Mouse (Mus musculus) small intestine, adult 2 months (tissue): ENCODE data around the gene Rhbg. TPM values are rescaled to one million over a fixed set of nuclear protein-coding genes. Genes with fewer than 3 reads are reported as not detected.

Source experiments
- H3K27ac ChIP-seq: fragments of 200-500 bp; 2 replicates; pipeline ENCODE4 v1.5.1; 2012; ENCODE audit warnings: low read depth, low read length, control low read depth, inconsistent platforms; ENCODE audit not compliant: insufficient read depth
- H3K27me3 ChIP-seq: fragments of 200-500 bp; 2 replicates; pipeline ENCODE4 v1.6.1; 2012; ENCODE audit warnings: mild to moderate bottlenecking, moderate library complexity, low read length, inconsistent platforms; ENCODE audit not compliant: control insufficient read depth, insufficient read depth
- H3K36me3 ChIP-seq: fragments of 200-500 bp; 2 replicates; pipeline ENCODE4 v1.6.1; 2012; ENCODE audit warnings: mild to moderate bottlenecking, low read length, control low read depth, inconsistent platforms; ENCODE audit not compliant: control insufficient read depth, insufficient read depth
- H3K4me1 ChIP-seq: fragments of 200-500 bp; 2 replicates; pipeline ENCODE4 v1.6.1; 2012; ENCODE audit warnings: low read length, inconsistent platforms, mixed read lengths; ENCODE audit not compliant: control insufficient read depth, insufficient read depth, insufficient read length
- H3K4me3 ChIP-seq: fragments of 200-500 bp; 2 replicates; pipeline ENCODE4 v1.5.1; 2012; ENCODE audit warnings: low read depth, mild to moderate bottlenecking, control low read depth, inconsistent platforms, low read length, moderate library complexity
- CTCF ChIP-seq: fragments of 200-500 bp; IDR thresholded peaks from 2 replicates; pipeline ENCODE4 v1.5.1; 2012; ENCODE audit warnings: low read depth, mild to moderate bottlenecking, control low read depth, inconsistent platforms, low read length, moderate library complexity, mixed read lengths; ENCODE audit not compliant: insufficient replicate concordance, insufficient read length; ENCODE audit errors: extremely low read depth
- POLR2A ChIP-seq: fragments of 200-500 bp; IDR thresholded peaks from 2 replicates; pipeline ENCODE4 v1.6.1; 2012; ENCODE audit warnings: low read depth, mild to moderate bottlenecking, control low read depth, inconsistent platforms, low read length, moderate library complexity
- WGBS: fragments of 180-500 bp; shearing (Covaris S2); methylation state at CpG from one replicate; pipeline ENCODE4 v1.1.7; 2018; 5-methylcytosine and 5-hydroxymethylcytosine counted together
- polyA plus RNA-seq: library from polyadenylated mRNA; depleted of rRNA; stranded (reverse); fragments of >200 nt; gene quantifications from 2 replicates; pipeline ENCODE4 v1.2.3, GENCODE M21; 2012

Rhbg gene
- polyA plus RNA-seq, 1 experiment, result 40.3 TPM

- H3K4me3 ChIP-seq, result no peak overlapping the region
- no peaks in the 10 kb centered on the region for H3K36me3 ChIP-seq
- H3K27ac ChIP-seq, result no peak overlapping the region
- 84% methylated on average over 11 of the region's 11 CpGs for WGBS
- TF ChIP-seq POLR2A, result no peak
- TF ChIP-seq CTCF, result no peak
- no peaks in the 10 kb centered on the region for H3K4me1 ChIP-seq
- H3K27me3 ChIP-seq, result no peaks in the 10 kb centered on the region; the same call in 1 of the 2 replicates
Observed at GRCm38 (mm10) chr3:88248406-88248805, 6.1 kb downstream of the Rhbg start.

DNA sequence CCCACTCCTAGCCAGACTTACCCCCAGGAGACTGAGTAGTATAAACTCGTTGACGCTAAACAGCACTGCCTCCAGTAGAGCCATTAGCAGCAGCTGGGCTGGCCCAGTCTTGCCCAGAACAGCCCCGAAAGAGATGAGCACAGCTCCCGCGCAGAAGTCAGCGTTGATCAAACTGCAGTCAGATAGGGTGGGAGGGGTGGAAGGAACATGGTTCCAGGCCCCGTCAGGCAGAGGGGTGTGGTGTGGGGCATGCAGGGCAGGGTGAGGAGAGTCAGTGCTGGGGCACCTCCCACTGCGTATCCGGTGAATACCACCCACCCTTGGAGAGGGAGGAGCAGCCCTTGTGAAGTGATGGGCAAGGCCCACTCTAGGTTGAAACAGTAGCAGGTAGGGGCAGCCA, 6.8 kb downstream of the Rhbg start:
- H3K36me3 ChIP-seq, result no peaks in the 10 kb centered on the region
- no peak overlapping the region for H3K4me3 ChIP-seq
- TF ChIP-seq POLR2A (no peak), CTCF (no peak)
- no peaks in the 10 kb centered on the region; the same call in 1 of the 2 replicates for H3K27me3 ChIP-seq
- 52% methylated on average over 9 of the region's 9 CpGs for WGBS
- no peaks in the 10 kb centered on the region for H3K4me1 ChIP-seq
- H3K27ac ChIP-seq, result no peak overlapping the region

DNA sequence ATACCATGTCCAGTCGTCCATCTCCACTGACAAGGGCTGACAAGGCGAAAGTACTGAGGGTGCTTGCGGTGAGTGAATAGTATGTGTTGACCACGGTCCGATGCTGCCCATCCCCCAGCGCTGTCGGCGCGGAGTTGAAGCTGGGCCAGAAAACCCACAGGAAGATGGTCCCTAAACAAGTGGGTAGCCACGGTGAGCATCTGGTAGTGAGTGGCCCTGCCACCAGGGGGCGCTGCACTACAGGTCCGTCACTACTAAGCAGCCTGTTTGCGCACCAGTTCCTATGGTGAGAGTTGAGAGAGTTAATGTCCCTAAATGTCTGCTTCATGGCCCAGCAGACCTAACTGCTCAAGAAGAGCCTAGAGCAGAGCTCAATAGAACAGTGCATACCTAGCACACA, 8.7 kb downstream of the Rhbg start:
- no peak for TF ChIP-seq POLR2A
- TF ChIP-seq CTCF, result peak; percentile 86
- 20% methylated on average over 13 of the region's 13 CpGs for WGBS
- Histone ChIP-seq H3K4me1 (no peaks in the 10 kb centered on the region), H3K36me3 (no peaks in the 10 kb centered on the region), H3K27me3 (peaks cover 16% of the 10 kb centered on the region), H3K4me3 (no peak overlapping the region), H3K27ac (no peak overlapping the region)

DNA sequence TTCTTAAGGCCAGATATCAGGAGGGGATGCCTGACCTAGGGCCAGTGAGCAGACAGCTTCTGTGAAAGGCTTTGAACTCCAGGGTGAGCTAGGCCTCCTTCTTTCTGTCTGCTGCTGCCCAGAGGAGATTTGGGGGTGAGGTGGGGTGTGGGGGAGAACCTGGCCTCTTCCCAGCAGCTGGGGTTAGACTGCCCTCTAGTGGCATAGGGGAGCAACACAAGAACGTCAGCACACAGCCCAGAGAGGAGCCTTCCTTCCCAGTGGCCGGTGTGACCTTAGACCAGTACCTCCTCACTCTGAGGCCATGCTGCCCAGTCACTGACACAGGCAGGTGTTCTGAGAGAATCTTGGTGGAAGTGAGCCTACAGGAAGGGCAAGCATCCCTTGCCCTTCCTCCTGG, 10.4 kb downstream of the Rhbg start:
- TF ChIP-seq CTCF, result peak; percentile 79
- TF ChIP-seq POLR2A, result no peak
- WGBS, result 0% methylated on average over 2 of the region's 2 CpGs
- Histone ChIP-seq H3K4me3 (no peak overlapping the region), H3K27ac (no peak overlapping the region), H3K36me3 (no peaks in the 10 kb centered on the region), H3K27me3 (peaks cover 27% of the 10 kb centered on the region), H3K4me1 (no peaks in the 10 kb centered on the region)

- no peak for TF ChIP-seq POLR2A
- TF ChIP-seq CTCF, result peak; percentile 83
- Histone ChIP-seq H3K4me3 (no peak overlapping the region), H3K36me3 (no peaks in the 10 kb centered on the region), H3K4me1 (no peaks in the 10 kb centered on the region), H3K27me3 (peaks cover 30% of the 10 kb centered on the region), H3K27ac (no peak overlapping the region)
- WGBS, result 2% methylated on average over 13 of the region's 13 CpGs
Observed at GRCm38 (mm10) chr3:88242531-88242930, 12.0 kb downstream of the Rhbg start.

- 8% methylated on average over 41 of the region's 48 CpGs for WGBS
- Histone ChIP-seq H3K4me3 (no peak overlapping the region), H3K27ac (no peak overlapping the region), H3K27me3 (peaks cover 30% of the 10 kb centered on the region), H3K4me1 (no peaks in the 10 kb centered on the region), H3K36me3 (no peaks in the 10 kb centered on the region)
- TF ChIP-seq CTCF (no peak), POLR2A (no peak)
Observed at GRCm38 (mm10) chr3:88241045-88241786, 13.3 kb downstream of the Rhbg start.

GRCm38 (mm10) chr3:88239446-88239845, 15.1 kb downstream of the Rhbg start:
- peaks cover 30% of the 10 kb centered on the region for H3K27me3 ChIP-seq
- no peaks in the 10 kb centered on the region for H3K36me3 ChIP-seq
- H3K27ac ChIP-seq, result no peak overlapping the region
- TF ChIP-seq POLR2A (no peak), CTCF (no peak)
- H3K4me1 ChIP-seq, result no peaks in the 10 kb centered on the region
- WGBS, result 62% methylated on average over 4 of the region's 4 CpGs
- H3K4me3 ChIP-seq, result no peak overlapping the region
